Mouse (Mus musculus): ENCODE results near the gene Eral1. TPM values are rescaled to one million over a fixed set of nuclear protein-coding genes. Genes with fewer than 3 reads are reported as not detected.

Eral1 gene
- polyA plus RNA-seq, 1 experiment from 2014 or later, result 33.3 TPM

DNA sequence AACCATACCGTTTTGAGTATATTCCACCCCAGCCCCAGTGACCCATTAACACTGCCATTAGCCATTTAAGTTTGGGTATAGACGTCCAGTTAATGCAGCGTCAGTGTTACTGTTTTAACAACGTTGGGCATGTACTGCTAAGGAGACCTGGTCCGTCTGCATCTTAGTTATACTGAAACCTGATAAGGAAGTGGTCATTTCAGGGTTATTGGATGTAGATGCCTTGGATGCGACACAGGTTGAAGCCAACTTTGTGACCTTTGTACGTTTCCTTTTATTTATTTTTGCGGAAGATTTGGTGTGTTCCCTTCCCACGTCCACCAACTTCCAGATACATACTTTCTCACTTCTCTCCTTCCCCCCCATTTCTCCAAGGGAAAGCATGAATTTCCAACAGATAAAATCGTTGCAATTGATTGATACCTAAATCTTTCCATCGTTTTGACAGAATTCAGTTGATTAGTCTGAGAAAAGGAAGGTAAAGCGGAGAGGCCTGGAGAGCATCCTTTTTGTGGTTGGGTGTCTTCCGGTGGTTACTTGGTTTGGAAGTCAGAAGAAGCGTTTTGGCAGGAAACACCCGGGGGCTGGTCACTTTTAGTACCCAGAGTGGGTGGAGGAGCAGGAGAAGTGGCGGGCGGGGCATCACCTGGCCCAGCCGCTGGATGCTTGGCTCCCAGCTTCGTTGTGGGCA is 34.6 kb upstream of the Eral1 start:
- ATAC-seq (ENCODE audit: insufficient number of reproducible peaks, low FRiP score, low TSS enrichment, low read depth), result no peak
- Histone ChIP-seq H3K4me1 (peaks cover 28% of the 10 kb centered on the region), H3K36me3 (no peaks in the 10 kb centered on the region), H3K9me3 (replicated peaks) (no peaks in the 10 kb centered on the region), H3K27ac (replicated peaks) (peak overlapping the region; percentile 73), H3K4me2 (replicated peaks) (peak overlapping the region; percentile 64), H3K9ac (peak overlapping the region; percentile 52), H3K4me3 (replicated peaks) (peak overlapping the region; percentile 81), H3K27me3 (no peaks in the 10 kb centered on the region)
- WGBS, result 5% methylated on average over 19 of the region's 19 CpGs

DNA sequence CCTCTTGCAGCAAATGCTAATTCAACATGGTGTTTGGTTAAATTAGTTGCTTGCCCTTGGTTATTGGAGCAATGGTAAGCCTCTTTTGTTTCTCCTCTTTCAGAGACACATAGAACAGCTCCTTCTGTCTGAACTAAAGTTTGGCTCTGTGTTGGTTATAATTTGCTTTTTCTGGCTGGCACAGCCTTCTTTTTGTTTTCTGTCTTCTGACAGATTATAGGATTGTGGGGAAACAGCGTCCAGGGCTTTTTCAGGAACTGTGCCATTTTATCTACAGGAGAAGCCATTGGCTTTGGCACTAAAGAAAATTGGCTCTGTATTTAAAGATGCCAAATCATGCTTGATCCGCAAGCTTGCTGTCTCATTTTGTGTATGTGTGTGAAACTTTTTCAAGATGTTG is 33.4 kb upstream of the Eral1 start:
- ATAC-seq (ENCODE audit: insufficient number of reproducible peaks, low FRiP score, low TSS enrichment, low read depth), result no peak
- 57% methylated on average over 2 of the region's 2 CpGs for WGBS
- Histone ChIP-seq H3K36me3 (no peaks in the 10 kb centered on the region), H3K9ac (no peak overlapping the region), H3K27ac (replicated peaks) (no peak overlapping the region), H3K9me3 (replicated peaks) (no peaks in the 10 kb centered on the region), H3K27me3 (no peaks in the 10 kb centered on the region), H3K4me3 (replicated peaks) (no peak overlapping the region), H3K4me1 (peaks cover 30% of the 10 kb centered on the region), H3K4me2 (replicated peaks) (no peak overlapping the region)

DNA sequence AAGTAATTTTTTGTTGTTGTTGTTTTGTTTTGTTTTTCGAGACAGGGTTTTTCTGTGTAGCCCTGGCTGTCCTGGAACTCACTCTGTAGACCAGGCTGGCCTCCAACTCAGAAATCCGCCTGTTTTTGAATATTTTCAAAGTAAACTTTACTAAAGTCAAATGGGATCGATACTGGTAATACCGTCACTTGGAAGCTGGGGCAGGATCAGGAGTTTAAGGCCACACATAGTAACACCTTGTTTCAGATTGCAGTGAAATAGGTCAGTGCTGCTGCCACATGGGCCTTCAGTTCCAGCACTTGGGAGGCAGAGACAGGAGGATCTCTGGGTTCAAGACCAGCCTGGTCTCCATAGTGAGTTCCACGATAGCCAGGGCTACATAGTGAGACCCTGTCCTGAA is 24.3 kb upstream of the Eral1 start:
- no peaks in the 10 kb centered on the region for H3K9me3 ChIP-seq (replicated peaks)
- WGBS, result 95% methylated on average over 5 of the region's 5 CpGs

DNA sequence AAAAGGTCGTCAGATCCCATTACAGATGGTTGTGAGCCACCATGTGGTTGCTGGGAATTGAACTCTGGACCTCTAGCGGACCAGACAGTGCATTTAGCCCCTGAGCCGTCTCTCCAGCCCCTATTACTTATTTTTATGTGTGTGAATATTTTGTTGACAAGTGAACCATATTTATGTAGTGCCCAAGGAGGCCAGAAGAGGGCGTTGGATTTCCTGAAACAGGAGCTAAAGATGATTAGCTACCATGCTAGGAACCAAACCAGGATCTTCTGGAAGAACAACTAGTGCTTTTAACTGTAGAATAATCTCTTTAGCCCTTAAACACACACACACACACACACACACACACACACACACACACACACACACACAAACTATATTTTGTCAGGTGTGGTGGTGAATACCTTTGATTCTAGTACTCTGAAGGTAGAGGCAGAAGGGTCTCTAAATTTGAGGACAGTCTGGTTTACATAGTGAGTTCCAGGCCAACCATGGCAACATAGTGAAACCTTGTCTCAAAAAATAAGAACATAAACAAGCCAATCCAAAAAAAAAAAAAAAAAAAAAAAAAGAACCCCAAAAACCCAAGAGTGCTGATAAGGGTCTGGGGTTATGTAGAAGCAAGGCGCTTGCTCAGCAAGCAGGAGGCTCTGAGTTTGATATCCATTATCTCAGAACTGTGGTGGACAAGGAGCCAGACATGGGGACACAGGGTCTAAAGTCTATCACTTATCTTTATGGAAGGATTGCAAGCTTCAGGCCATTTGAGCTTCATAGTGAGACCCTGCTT is 23.0 kb upstream of the Eral1 start:
- Histone ChIP-seq H3K9me3 (replicated peaks) (no peaks in the 10 kb centered on the region), H3K9ac (no peak overlapping the region), H3K4me1 (no peaks in the 10 kb centered on the region), H3K27ac (replicated peaks) (no peak overlapping the region), H3K27me3 (no peaks in the 10 kb centered on the region), H3K4me3 (replicated peaks) (no peak overlapping the region), H3K36me3 (0 out of 2 replicates have a peak, but pooled peaks cover 12% of the 10 kb centered on the region), H3K4me2 (replicated peaks) (no peak overlapping the region)
- ATAC-seq (ENCODE audit: insufficient number of reproducible peaks, low FRiP score, low TSS enrichment, low read depth), result no peak
- 71% methylated on average over 5 of the region's 5 CpGs for WGBS

More for the DNA sequence above, 24.3 kb upstream of the Eral1 start:
- no peak overlapping the region for H3K4me3 ChIP-seq (replicated peaks)
- no peak overlapping the region for H3K4me2 ChIP-seq (replicated peaks)
- no peak overlapping the region for H3K9ac ChIP-seq
- no peak overlapping the region for H3K27ac ChIP-seq (replicated peaks)
- H3K36me3 ChIP-seq, result 0 out of 2 replicates have a peak, but pooled peaks cover 12% of the 10 kb centered on the region
- H3K4me1 ChIP-seq, result 0 out of 2 replicates have a peak, but pooled peaks cover 2% of the 10 kb centered on the region
- ATAC-seq (ENCODE audit: insufficient number of reproducible peaks, low FRiP score, low TSS enrichment, low read depth), result no peak
- no peaks in the 10 kb centered on the region for H3K27me3 ChIP-seq

DNA sequence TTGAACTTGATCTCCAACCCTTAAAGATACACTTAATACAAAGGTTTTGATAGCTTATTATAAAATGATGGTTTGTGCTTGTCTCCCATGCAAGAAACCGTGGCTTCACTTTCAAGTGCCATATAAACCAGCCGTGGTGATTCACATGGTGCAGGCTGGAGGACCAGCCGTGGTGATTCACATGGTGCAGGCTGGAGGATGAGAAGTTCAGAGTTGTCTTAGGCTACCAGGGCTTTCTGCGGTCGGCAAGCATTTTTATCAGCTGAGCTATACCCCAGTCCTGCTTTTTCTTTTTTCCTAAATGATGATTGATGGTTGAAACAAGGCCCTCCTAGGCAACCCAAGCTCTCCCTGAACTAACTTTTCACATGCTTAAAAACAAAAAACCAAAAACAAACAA is 22.0 kb upstream of the Eral1 start:
- Histone ChIP-seq H3K9me3 (replicated peaks) (no peaks in the 10 kb centered on the region), H3K4me3 (replicated peaks) (no peak overlapping the region), H3K4me2 (replicated peaks) (no peak overlapping the region), H3K27ac (replicated peaks) (no peak overlapping the region), H3K4me1 (peaks cover 2% of the 10 kb centered on the region; the same call in 1 of the 2 replicates), H3K36me3 (0 out of 2 replicates have a peak, but pooled peaks cover 9% of the 10 kb centered on the region), H3K27me3 (no peaks in the 10 kb centered on the region), H3K9ac (no peak overlapping the region)
- no peak for ATAC-seq (ENCODE audit: insufficient number of reproducible peaks, low FRiP score, low TSS enrichment, low read depth)
- WGBS, result 90% methylated on average over 5 of the region's 5 CpGs

DNA sequence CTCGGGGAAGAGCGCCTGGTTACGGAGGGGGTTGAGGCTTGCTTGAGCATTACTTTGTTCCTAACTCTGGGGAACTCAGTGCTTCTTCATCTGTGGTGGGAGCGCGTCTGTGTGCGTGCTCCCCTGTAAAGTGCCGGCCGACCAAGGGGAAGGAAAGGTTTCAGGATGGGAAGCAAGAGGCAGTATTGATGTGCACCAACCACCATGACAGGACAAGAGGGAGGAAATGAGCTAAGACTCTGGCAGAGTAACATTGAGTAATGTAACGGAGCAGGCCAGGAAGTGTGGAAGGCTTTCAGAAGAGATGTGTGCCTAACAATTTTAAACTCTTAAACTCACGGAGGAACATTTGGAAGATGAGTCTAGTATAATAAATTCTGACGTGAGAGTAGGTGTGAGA is 20.6 kb upstream of the Eral1 start:
- Histone ChIP-seq H3K4me3 (replicated peaks) (no peak overlapping the region), H3K27ac (replicated peaks) (no peak overlapping the region), H3K9ac (no peak overlapping the region), H3K27me3 (no peaks in the 10 kb centered on the region), H3K4me1 (peaks cover 13% of the 10 kb centered on the region), H3K4me2 (replicated peaks) (no peak overlapping the region), H3K36me3 (no peaks in the 10 kb centered on the region), H3K9me3 (replicated peaks) (no peaks in the 10 kb centered on the region)
- 85% methylated on average over 11 of the region's 11 CpGs for WGBS
- no peak for ATAC-seq (ENCODE audit: insufficient number of reproducible peaks, low FRiP score, low TSS enrichment, low read depth)

DNA sequence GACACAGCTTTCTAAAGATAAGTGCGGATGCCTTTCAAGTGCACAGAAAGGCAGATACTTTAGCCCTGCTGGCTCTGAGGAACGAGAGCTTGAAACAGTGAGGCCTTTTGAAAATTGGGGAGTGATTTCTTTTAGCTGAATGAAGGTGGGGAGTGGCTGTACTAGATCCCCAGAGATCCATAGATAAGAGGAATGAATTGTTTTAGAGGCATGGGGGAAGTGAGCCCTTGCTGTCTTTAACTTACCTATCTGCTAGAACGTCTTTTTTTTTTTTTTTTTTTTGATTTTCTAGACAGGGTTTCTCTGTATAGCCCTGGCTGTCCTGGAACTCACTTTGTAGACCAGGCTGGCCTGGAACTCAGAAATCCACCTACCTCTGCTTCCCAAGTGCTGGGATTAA is 16.9 kb upstream of the Eral1 start:
- H3K4me2 ChIP-seq (replicated peaks), result peak overlapping the region; percentile 21
- ATAC-seq (ENCODE audit: insufficient number of reproducible peaks, low FRiP score, low TSS enrichment, low read depth), result no peak
- H3K9me3 ChIP-seq (replicated peaks), result no peaks in the 10 kb centered on the region
- peak overlapping the region; percentile 11 for H3K4me3 ChIP-seq (replicated peaks)
- H3K9ac ChIP-seq, result no peak overlapping the region
- H3K4me1 ChIP-seq, result peaks cover 18% of the 10 kb centered on the region
- H3K27me3 ChIP-seq, result no peaks in the 10 kb centered on the region
- 33% methylated on average over 3 of the region's 3 CpGs for WGBS
- no peak overlapping the region for H3K27ac ChIP-seq (replicated peaks)
- H3K36me3 ChIP-seq, result no peaks in the 10 kb centered on the region

DNA sequence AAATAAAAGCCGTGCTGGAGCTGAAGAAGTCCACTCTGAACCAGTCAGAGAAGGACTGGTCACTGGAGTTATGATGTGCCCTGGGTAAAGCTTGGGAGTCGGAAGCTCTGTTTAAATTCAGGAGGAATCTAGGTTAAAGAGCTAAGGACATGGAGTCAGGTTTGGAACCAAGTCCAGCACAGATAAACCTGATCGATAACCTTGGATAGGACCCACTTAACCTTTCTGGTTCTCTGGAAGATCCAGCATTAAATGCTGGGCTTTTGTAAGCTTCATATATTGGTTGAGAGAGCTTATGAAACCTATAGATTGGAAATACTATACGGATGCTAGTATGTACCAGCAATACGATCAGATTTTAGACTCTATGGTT is 14.9 kb upstream of the Eral1 start:
- ATAC-seq (ENCODE audit: insufficient number of reproducible peaks, low FRiP score, low TSS enrichment, low read depth), result no peak
- peaks cover 18% of the 10 kb centered on the region for H3K4me1 ChIP-seq
- no peaks in the 10 kb centered on the region for H3K36me3 ChIP-seq
- no peaks in the 10 kb centered on the region for H3K27me3 ChIP-seq
- H3K4me2 ChIP-seq (replicated peaks), result peak overlapping the region; percentile 67
- 16% methylated on average over 5 of the region's 5 CpGs for WGBS
- no peak overlapping the region for H3K27ac ChIP-seq (replicated peaks)
- H3K9me3 ChIP-seq (replicated peaks), result no peaks in the 10 kb centered on the region
- H3K9ac ChIP-seq, result peak overlapping the region; percentile 73
- peak overlapping the region; percentile 80 for H3K4me3 ChIP-seq (replicated peaks)

DNA sequence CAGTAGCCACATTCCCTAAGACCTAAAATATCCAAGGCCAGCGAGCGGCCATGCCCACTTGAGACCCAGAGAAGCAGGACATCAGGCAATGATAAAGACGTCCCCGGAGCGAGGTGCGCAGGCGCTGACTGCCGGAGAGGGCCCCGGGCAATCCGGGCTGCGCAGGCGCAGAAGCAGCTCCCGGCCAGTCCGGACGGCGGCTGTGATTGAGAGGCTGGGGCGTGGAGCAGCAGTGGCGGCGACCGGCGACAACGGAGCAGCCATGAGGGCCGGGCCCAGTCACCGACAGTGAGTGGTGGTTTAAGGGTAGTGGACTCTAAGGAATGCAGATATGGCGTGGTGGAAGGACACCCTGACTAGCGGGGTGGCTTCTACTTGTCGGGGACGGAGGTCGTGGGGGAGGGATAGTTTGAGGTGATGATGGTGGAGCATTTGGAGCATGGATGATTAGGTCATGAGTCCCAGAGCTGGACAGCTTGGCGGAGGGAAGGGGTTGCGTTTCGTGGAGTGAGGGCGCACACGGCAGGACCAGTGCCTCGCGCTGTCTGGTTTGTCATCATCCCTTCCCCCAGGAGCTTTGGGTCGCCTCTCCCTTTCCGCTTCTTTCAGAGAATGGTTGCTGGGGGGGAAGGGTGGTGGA is 14.4 kb upstream of the Eral1 start, which contains the start of gene Fam222b:
TSS of gene Fam222b (plus strand) at position 157 of the 640 bp plus-strand sequence.
- no peaks in the 10 kb centered on the region for H3K27me3 ChIP-seq
- ATAC-seq (ENCODE audit: insufficient number of reproducible peaks, low FRiP score, low TSS enrichment, low read depth), result peak; percentile 90
- H3K4me1 ChIP-seq, result peaks cover 18% of the 10 kb centered on the region
- H3K9me3 ChIP-seq (replicated peaks), result no peaks in the 10 kb centered on the region
- H3K4me2 ChIP-seq (replicated peaks), result peak within 1 kb of the TSS; percentile 67
- peak within 1 kb of the TSS; percentile 80 for H3K4me3 ChIP-seq (replicated peaks)
- 0% methylated on average over 38 of the region's 38 CpGs for WGBS
- no peaks in the 10 kb centered on the region for H3K36me3 ChIP-seq
- peak within 1 kb of the TSS; percentile 55; the same call in 1 of the 2 replicates for H3K27ac ChIP-seq (replicated peaks)
- peak within 1 kb of the TSS; percentile 73 for H3K9ac ChIP-seq

DNA sequence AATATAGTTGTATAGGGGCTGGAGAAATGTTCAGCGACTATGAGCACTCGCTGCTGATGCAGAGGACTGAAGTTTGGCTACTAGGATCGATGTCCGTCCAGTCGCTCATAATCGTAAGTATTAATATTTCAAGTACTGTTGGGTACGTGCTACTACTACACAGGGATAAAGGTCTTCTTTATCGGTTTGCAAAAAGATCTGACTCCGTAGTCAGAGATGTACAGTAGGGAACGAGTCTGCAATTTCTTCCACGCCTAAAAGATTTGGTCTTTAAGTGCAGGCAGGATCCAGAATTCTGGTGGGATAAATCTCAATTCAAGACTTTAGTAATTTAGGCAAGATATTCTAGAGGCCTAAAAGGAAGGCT is 13.9 kb upstream of the Eral1 start:
- peak overlapping the region; percentile 51; the same call in 1 of the 2 replicates for H3K27ac ChIP-seq (replicated peaks)
- H3K9me3 ChIP-seq (replicated peaks), result no peaks in the 10 kb centered on the region
- H3K4me1 ChIP-seq, result peaks cover 18% of the 10 kb centered on the region
- H3K36me3 ChIP-seq, result no peaks in the 10 kb centered on the region
- H3K9ac ChIP-seq, result peak overlapping the region; percentile 73
- WGBS, result 48% methylated on average over 11 of the region's 11 CpGs
- H3K27me3 ChIP-seq, result no peaks in the 10 kb centered on the region
- peak overlapping the region; percentile 80 for H3K4me3 ChIP-seq (replicated peaks)
- H3K4me2 ChIP-seq (replicated peaks), result peak overlapping the region; percentile 67
- 0 out of 2 replicates have a peak, but pooled peaks have one; percentile 39 for ATAC-seq (ENCODE audit: insufficient number of reproducible peaks, low FRiP score, low TSS enrichment, low read depth)

DNA sequence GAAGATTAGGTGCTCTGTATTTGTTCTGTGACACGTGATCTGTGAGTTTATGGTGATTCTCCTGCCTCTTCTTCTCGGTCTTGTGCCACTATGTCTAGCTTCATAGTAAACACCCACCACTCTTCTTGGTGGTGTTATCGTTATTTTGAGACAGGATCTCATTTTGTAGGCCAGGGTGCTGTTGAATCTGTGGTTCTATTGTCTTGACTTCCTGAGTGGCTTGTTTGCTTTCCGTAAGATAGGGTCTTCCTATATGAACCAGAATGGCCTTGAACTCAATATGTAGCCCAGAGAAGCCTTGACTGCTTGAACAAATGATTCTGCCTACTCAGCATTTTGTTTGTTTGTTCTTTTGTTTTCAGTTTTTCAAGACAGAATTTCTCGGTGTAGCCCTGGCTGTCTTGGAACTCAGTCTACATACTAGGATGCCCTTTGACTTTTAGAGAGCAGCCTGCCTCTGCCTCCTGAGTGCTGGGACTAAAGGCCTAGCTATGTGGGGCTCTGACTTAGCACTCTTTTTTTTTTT is 7.6 kb upstream of the Eral1 start:
- 80% methylated on average over 5 of the region's 5 CpGs for WGBS
- Histone ChIP-seq H3K9me3 (replicated peaks) (no peaks in the 10 kb centered on the region), H3K27ac (replicated peaks) (no peak overlapping the region), H3K4me2 (replicated peaks) (no peak overlapping the region), H3K4me3 (replicated peaks) (no peak overlapping the region), H3K4me1 (no peaks in the 10 kb centered on the region), H3K36me3 (no peaks in the 10 kb centered on the region), H3K9ac (no peak overlapping the region), H3K27me3 (no peaks in the 10 kb centered on the region)
- ATAC-seq (ENCODE audit: insufficient number of reproducible peaks, low FRiP score, low TSS enrichment, low read depth), result no peak

All from embryonic facial prominence, embryonic 15.5 days (tissue).